Mouse (Mus musculus) heart, postnatal 0 days (tissue): ENCODE measurements at regions not wholly inside any gene's neighbourhood (a gene's known extent, or its start where the extent isn't known, plus 50 kb on each side); places are given as distances from the start of the nearest gene placed in this dataset.
"Not testable (repeated sequence)": the region's sequence is repeated elsewhere in the genome, so short reads cannot be mapped to it uniquely, and the experiment has no call there.

ENCODE experiments used
- CTCF ChIP-seq: IDR thresholded peaks from 2 replicates; pipeline ENCODE4 v1.5.1; 2016; ENCODE audit warnings: antibody characterized with exemption, control low read depth, low read depth
- EP300 ChIP-seq: IDR thresholded peaks from 2 replicates; pipeline ENCODE4 v1.6.1; 2016; ENCODE audit warnings: antibody characterized with exemption, low read depth

- not testable (repeated sequence) for TF ChIP-seq CTCF, EP300
Observed at GRCm38 (mm10) chr11:23095723-23096122, 88.4 kb downstream of the Fam161a start.
